ENCODE assay signal across 8 mouse cellular contexts in the genomic region with DNA sequence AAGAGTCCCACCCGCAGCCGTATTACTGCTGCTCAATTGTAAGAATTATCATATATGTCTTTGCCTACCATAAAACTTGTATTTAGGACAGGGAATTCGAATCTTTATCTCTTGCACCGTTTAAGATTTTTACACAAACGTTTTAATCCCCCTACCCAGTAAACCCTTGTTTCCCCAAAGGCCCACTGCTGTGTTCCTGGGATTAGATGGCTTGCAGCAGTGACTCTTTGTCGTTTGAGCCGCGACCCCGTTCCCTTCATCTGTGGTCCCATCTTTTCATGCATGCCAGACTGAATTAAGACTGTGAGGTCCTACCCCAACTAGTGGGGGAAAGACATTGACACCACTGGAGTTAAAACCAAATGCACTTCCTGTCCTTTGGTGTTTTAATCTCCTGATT. TPM values are rescaled to one million over a fixed set of nuclear protein-coding genes. Genes with fewer than 3 reads are reported as not detected.
DNase-seq lines count a peak whose midpoint lies in the region; ATAC-seq and TF ChIP-seq lines count a peak whose summit lies in the region.

No protein-coding gene starts in this region.

- peak overlapping the region; percentile 73 for H3K9ac ChIP-seq in liver, adult 2 months (ENCODE audit: low read depth, low read length)
- H3K9ac ChIP-seq in embryonic facial prominence, embryonic 13.5 days, result peak overlapping the region; percentile 98
- peak overlapping the region; percentile 85 for H3K9ac ChIP-seq in intestine, postnatal 0 days (ENCODE audit: low read depth, low read length)
- peak overlapping the region; percentile 95 for H3K9ac ChIP-seq in neural tube, embryonic 14.5 days (replicated peaks; ENCODE audit: low read depth, low read length)

- H3K27me3 ChIP-seq in liver, adult 2 months (ENCODE audit: control insufficient read depth, insufficient read depth, low read length), result no peaks in the 10 kb centered on the region
- no peaks in the 10 kb centered on the region for H3K27me3 ChIP-seq in embryonic facial prominence, embryonic 13.5 days
- no peaks in the 10 kb centered on the region for H3K27me3 ChIP-seq in intestine, postnatal 0 days (replicated peaks; ENCODE audit: control insufficient read depth, insufficient read depth, low read length)
- no peaks in the 10 kb centered on the region for H3K27me3 ChIP-seq in neural tube, embryonic 14.5 days (ENCODE audit: control insufficient read depth, insufficient read depth, low read length)

- no peaks in the 10 kb centered on the region for H3K79me2 ChIP-seq in liver, adult 2 months (ENCODE audit: control insufficient read depth, insufficient read depth, low read length)

- peaks cover 10% of the 10 kb centered on the region for H3K36me3 ChIP-seq in liver, adult 2 months (ENCODE audit: control insufficient read depth, insufficient read depth, low read length)
- H3K36me3 ChIP-seq in embryonic facial prominence, embryonic 13.5 days, result peaks cover 33% of the 10 kb centered on the region
- H3K36me3 ChIP-seq in intestine, postnatal 0 days (ENCODE audit: control insufficient read depth, insufficient read depth), result peaks cover 13% of the 10 kb centered on the region
- peaks cover 28% of the 10 kb centered on the region for H3K36me3 ChIP-seq in neural tube, embryonic 14.5 days (ENCODE audit: control insufficient read depth, insufficient read depth, low read length)

- no peaks in the 10 kb centered on the region for H3K9me3 ChIP-seq in embryonic facial prominence, embryonic 13.5 days
- H3K9me3 ChIP-seq in intestine, postnatal 0 days (ENCODE audit: control insufficient read depth), result no peaks in the 10 kb centered on the region
- no peaks in the 10 kb centered on the region for H3K9me3 ChIP-seq in neural tube, embryonic 14.5 days (ENCODE audit: control insufficient read depth, low read length)

- TF ChIP-seq CTCF in liver, adult 2 months (IDR thresholded peaks at IDR 0.05; ENCODE audit: low read depth, low read length), result no peak
- no peak for TF ChIP-seq CTCF in intestine, postnatal 0 days (IDR thresholded peaks at IDR 0.05; ENCODE audit: low read depth)

- no peak for DNase-seq in liver, adult 2 months (ENCODE audit: extremely low read depth, low read depth, low spot score)
- no peak for DNase-seq in liver
- no peak for DNase-seq in right cerebral cortex, postnatal 4 days
- DNase-seq in gastrocnemius, postnatal 14 days, result no peak
- DNase-seq in gastrocnemius, adult 18-20 months (ENCODE audit: low spot score), result no peak

- peak overlapping the region; percentile 84 for H3K4me2 ChIP-seq in embryonic facial prominence, embryonic 13.5 days
- H3K4me2 ChIP-seq in intestine, postnatal 0 days (replicated peaks; ENCODE audit: low read depth), result peak overlapping the region; percentile 88
- H3K4me2 ChIP-seq in neural tube, embryonic 14.5 days (ENCODE audit: low read depth, low read length), result peak overlapping the region; percentile 80

- intact Hi-C loops in gastrocnemius, postnatal 14 days (cut with DNase I; ENCODE audit: low total_unique reads), result loop anchor here (5.0 kb wide), 1 partner anchor 41 kb away; no protein-coding TSS in a partner anchor

- no peak for TF ChIP-seq POLR2A in liver, adult 2 months (IDR thresholded peaks at IDR 0.05; ENCODE audit: extremely low read depth, insufficient read depth, low read length)

- 5% methylated on average over 9 of the region's 9 CpGs for WGBS in liver, adult 2 months
- WGBS in embryonic facial prominence, embryonic 13.5 days, result 2% methylated on average over 9 of the region's 9 CpGs
- WGBS in intestine, postnatal 0 days, result 4% methylated on average over 9 of the region's 9 CpGs
- 4% methylated on average over 9 of the region's 9 CpGs for WGBS in neural tube, embryonic 14.5 days

- ATAC-seq in embryonic facial prominence, embryonic 13.5 days (ENCODE audit: insufficient number of reproducible peaks, insufficient read depth, low FRiP score, low TSS enrichment, low read depth), result no peak
- no peak for ATAC-seq in intestine, postnatal 0 days
- no peak for ATAC-seq in neural tube, embryonic 14.5 days (ENCODE audit: low read depth)

- peak overlapping the region; percentile 60 for H3K4me3 ChIP-seq in liver, adult 2 months (ENCODE audit: insufficient read depth, low read depth, low read length)
- peak overlapping the region; percentile 90 for H3K4me3 ChIP-seq in embryonic facial prominence, embryonic 13.5 days
- H3K4me3 ChIP-seq in intestine, postnatal 0 days (ENCODE audit: low read depth, low read length), result peak overlapping the region; percentile 83
- peak overlapping the region; percentile 96 for H3K4me3 ChIP-seq in neural tube, embryonic 14.5 days (ENCODE audit: low read depth, low read length)

- peaks cover 2% of the 10 kb centered on the region for H3K4me1 ChIP-seq in liver, adult 2 months (ENCODE audit: control insufficient read depth, insufficient read depth, low read length)
- peaks cover 33% of the 10 kb centered on the region for H3K4me1 ChIP-seq in embryonic facial prominence, embryonic 13.5 days
- no peaks in the 10 kb centered on the region for H3K4me1 ChIP-seq in intestine, postnatal 0 days (replicated peaks; ENCODE audit: control insufficient read depth, insufficient read depth, low read length)
- H3K4me1 ChIP-seq in neural tube, embryonic 14.5 days (ENCODE audit: control insufficient read depth, insufficient read depth, low read length), result peaks cover 17% of the 10 kb centered on the region

- peak overlapping the region; percentile 46 for H3K27ac ChIP-seq in liver, adult 2 months (replicated peaks; ENCODE audit: insufficient read depth, low read depth, low read length)
- peak overlapping the region; percentile 97 for H3K27ac ChIP-seq in embryonic facial prominence, embryonic 13.5 days
- H3K27ac ChIP-seq in intestine, postnatal 0 days (ENCODE audit: low read depth, low read length), result peak overlapping the region; percentile 89
- peak overlapping the region; percentile 96 for H3K27ac ChIP-seq in neural tube, embryonic 14.5 days (ENCODE audit: low read depth, low read length)

RNA-seq across cellular contexts. Expression of a gene that starts 0.9 kb away (rescaled TPM):
- 43.9 and 48.3 TPM in 2 replicates for total RNA-seq in liver, adult 2 months (2014; rRNA removed)
- polyA plus RNA-seq in liver, adult 2 months (2012; rRNA removed), result 11.4 and 15.0 TPM in 2 replicates
- 752 and 768 TPM in 2 replicates for polyA plus RNA-seq in embryonic facial prominence, embryonic 13.5 days (2015; fragmentation: Nextera tagmentation; extraction: Ambion mirVana)
- polyA plus RNA-seq in intestine, postnatal 0 days (2015; fragmentation: Nextera tagmentation; extraction: Ambion mirVana), result 200 and 202 TPM in 2 replicates
- 255 and 354 TPM in 2 replicates for polyA plus RNA-seq in neural tube, embryonic 14.5 days (2014; fragmentation: Nextera tagmentation; extraction: Ambion mirVana)
- 10 to 100 TPM; 34.2 to 66.6 TPM for total RNA-seq in gastrocnemius, postnatal 14 days (2021)
- total RNA-seq in gastrocnemius, adult 18-20 months (2021), result 10 to 100 TPM; 22.7 to 33.2 TPM

RNA-seq across cellular contexts. Expression of a gene that starts 16.7 kb away (rescaled TPM):
- total RNA-seq in liver, adult 2 months (2014; rRNA removed), result 4.6 and 7.4 TPM in 2 replicates
- 14.0 and 17.5 TPM in 2 replicates for polyA plus RNA-seq in liver, adult 2 months (2012; rRNA removed)
- polyA plus RNA-seq in embryonic facial prominence, embryonic 13.5 days (2015; fragmentation: Nextera tagmentation; extraction: Ambion mirVana), result 59.9 and 61.4 TPM in 2 replicates
- 18.3 and 18.5 TPM in 2 replicates for polyA plus RNA-seq in intestine, postnatal 0 days (2015; fragmentation: Nextera tagmentation; extraction: Ambion mirVana)
- polyA plus RNA-seq in neural tube, embryonic 14.5 days (2014; fragmentation: Nextera tagmentation; extraction: Ambion mirVana), result 202 and 228 TPM in 2 replicates
- 1 to 10 TPM; 6.5 to 7.8 TPM for total RNA-seq in gastrocnemius, postnatal 14 days (2021)
- total RNA-seq in gastrocnemius, adult 18-20 months (2021), result 10 to 100 TPM; 12.6 to 13.0 TPM

RNA-seq across cellular contexts. Expression of a gene that starts 46.1 kb away (rescaled TPM):
- total RNA-seq in liver, adult 2 months (2014; rRNA removed), result 56.3 and 59.8 TPM in 2 replicates
- polyA plus RNA-seq in liver, adult 2 months (2012; rRNA removed), result 9.9 and 12.3 TPM in 2 replicates
- polyA plus RNA-seq in embryonic facial prominence, embryonic 13.5 days (2015; fragmentation: Nextera tagmentation; extraction: Ambion mirVana), result 113 and 118 TPM in 2 replicates
- 19.9 and 23.3 TPM in 2 replicates for polyA plus RNA-seq in intestine, postnatal 0 days (2015; fragmentation: Nextera tagmentation; extraction: Ambion mirVana)
- 310 and 332 TPM in 2 replicates for polyA plus RNA-seq in neural tube, embryonic 14.5 days (2014; fragmentation: Nextera tagmentation; extraction: Ambion mirVana)
- total RNA-seq in gastrocnemius, postnatal 14 days (2021), result 10 to 100 TPM; 65.9 to 72.2 TPM
- total RNA-seq in gastrocnemius, adult 18-20 months (2021), result 10 to 100 TPM; 48.7 to 51.2 TPM

Comparison
In these comparisons a context has a peak if more than half of its experiments do, and no peak if none do; other contexts are left out.
1. H3K27ac ChIP-seq: peak in every context shown above with its lines; median percentile 97 in embryonic facial prominence, embryonic 13.5 days; 96 in neural tube, embryonic 14.5 days; 89 in intestine, postnatal 0 days; 46 in liver, adult 2 months.
2. RNA of a gene that starts 0.9 kb away (polyA plus RNA-seq): 752 to 768 TPM in embryonic facial prominence, embryonic 13.5 days, 255 to 354 TPM in neural tube, embryonic 14.5 days and 200 to 202 TPM in intestine, postnatal 0 days; 11.4 to 15.0 TPM in liver, adult 2 months; every median in the first group is over 10 times any median in the second.
3. Peak in every context shown above with its lines, with median percentiles within 50 percentile points of each other: H3K4me3 ChIP-seq, H3K9ac ChIP-seq and H3K4me2 ChIP-seq.